Comparison of ENCODE assay signal across 9 mouse cellular contexts in genomic region chr13:6059515-6060228, GRCm38 (mm10).
DNase-seq lines count a peak whose midpoint lies in the region; ATAC-seq and TF ChIP-seq lines count a peak whose summit lies in the region.
"Had no signal": no experiment of that assay in that cellular context is flagged by ENCODE, and none has a peak within 500 bp of the region (broad histone marks: within the 10 kb centered on the region; RNA-seq: fewer than 3 reads in every experiment).

No protein-coding gene starts in this region.

- peak; percentile 19 for DNase-seq in neural tube, embryonic 10.5 days (ENCODE audit: extremely low spot score, low spot score)
- peak; percentile 5 for DNase-seq in induced T-regulatory cell, adult 2 months (ENCODE audit: low read depth)
- peak; percentile 6 for DNase-seq in lung, adult 2 months
- peak; percentile 30 for DNase-seq in retina, embryonic 14.5 days (ENCODE audit: low spot score)
- DNase-seq in layer of hippocampus, adult 2 months (ENCODE audit: low spot score in 2 of 2): no peak
- no peak for DNase-seq in left cerebral cortex, adult 9 months (ENCODE audit: low spot score in 2 of 2)

- no peak overlapping the region for H3K9ac ChIP-seq in neural tube, embryonic 15.5 days (replicated peaks)
- no peak overlapping the region for H3K9ac ChIP-seq in forebrain, embryonic 15.5 days (replicated peaks)

- ATAC-seq in neural tube, embryonic 15.5 days (ENCODE audit: low FRiP score): no peak
- peak; percentile 84 for ATAC-seq in forebrain, embryonic 15.5 days (replicated peaks)

- no peaks in the 10 kb centered on the region for H3K9me3 ChIP-seq in neural tube, embryonic 15.5 days (replicated peaks)
- H3K9me3 ChIP-seq in forebrain, embryonic 15.5 days: no peaks in the 10 kb centered on the region

- no peak overlapping the region for H3K4me2 ChIP-seq in neural tube, embryonic 15.5 days
- H3K4me2 ChIP-seq in forebrain, embryonic 15.5 days (replicated peaks): no peak overlapping the region

- H3K27ac ChIP-seq in neural tube, embryonic 15.5 days (replicated peaks): no peak overlapping the region
- no peak overlapping the region for H3K27ac ChIP-seq in forebrain, embryonic 15.5 days (replicated peaks)
- no peak overlapping the region for H3K27ac ChIP-seq in layer of hippocampus, adult 2 months
- H3K27ac ChIP-seq: macrophage had no signal

- 51% methylated on average over 6 of the region's 6 CpGs for WGBS in neural tube, embryonic 15.5 days
- 12% methylated on average over 6 of the region's 6 CpGs for WGBS in forebrain, embryonic 15.5 days
- WGBS in lung, adult 2 months: 43% methylated on average over 6 of the region's 6 CpGs

- TF ChIP-seq POLR2A in lung, adult 2 months (IDR thresholded peaks at IDR 0.05; ENCODE audit: borderline replicate concordance, extremely low read depth, low read depth, low read length): no peak

- H3K27me3 ChIP-seq in neural tube, embryonic 15.5 days (replicated peaks): no peaks in the 10 kb centered on the region
- H3K27me3 ChIP-seq in forebrain, embryonic 15.5 days: no peaks in the 10 kb centered on the region

- no peak for TF ChIP-seq CTCF in lung, adult 2 months (IDR thresholded peaks at IDR 0.05; ENCODE audit: insufficient read depth, low read length)
- no peak for TF ChIP-seq CTCF in layer of hippocampus, adult 2 months (conservative IDR thresholded peaks at IDR 0.05)

- no peak overlapping the region for H3K4me3 ChIP-seq in neural tube, embryonic 15.5 days (replicated peaks)
- H3K4me3 ChIP-seq in forebrain, embryonic 15.5 days: no peak overlapping the region
- no peak overlapping the region for H3K4me3 ChIP-seq in lung, adult 2 months (replicated peaks; ENCODE audit: extremely low read depth, low read depth, low read length)
- no peak overlapping the region for H3K4me3 ChIP-seq in layer of hippocampus, adult 2 months

- H3K36me3 ChIP-seq in neural tube, embryonic 15.5 days: no peaks in the 10 kb centered on the region
- no peaks in the 10 kb centered on the region for H3K36me3 ChIP-seq in forebrain, embryonic 15.5 days

- 0 out of 2 replicates have a peak, but pooled peaks cover 5% of the 10 kb centered on the region for H3K4me1 ChIP-seq in neural tube, embryonic 15.5 days
- peaks cover 12% of the 10 kb centered on the region for H3K4me1 ChIP-seq in forebrain, embryonic 15.5 days
- no peaks in the 10 kb centered on the region for H3K4me1 ChIP-seq in lung, adult 2 months (ENCODE audit: control insufficient read depth, insufficient read depth, low read length)

Comparison
In these comparisons a context has a peak if more than half of its experiments do, and no peak if none do; other contexts are left out.
1. DNase-seq: peak in neural tube, embryonic 10.5 days (single experiment), induced T-regulatory cell, adult 2 months (single experiment), lung, adult 2 months (single experiment) and retina, embryonic 14.5 days (single experiment); none in layer of hippocampus, adult 2 months (0 of 2) and left cerebral cortex, adult 9 months (0 of 2).